Mouse (Mus musculus): ENCODE data around the gene Sat1. TPM values are rescaled to one million over a fixed set of nuclear protein-coding genes. Genes with fewer than 3 reads are reported as not detected.

Sat1 gene
- polyA plus RNA-seq (2012; rRNA removed): 60.7 and 77.5 TPM in 2 replicates
- polyA plus RNA-seq (2014; fragmentation: Nextera tagmentation; extraction: Ambion mirVana): 160 and 163 TPM in 2 replicates

DNA sequence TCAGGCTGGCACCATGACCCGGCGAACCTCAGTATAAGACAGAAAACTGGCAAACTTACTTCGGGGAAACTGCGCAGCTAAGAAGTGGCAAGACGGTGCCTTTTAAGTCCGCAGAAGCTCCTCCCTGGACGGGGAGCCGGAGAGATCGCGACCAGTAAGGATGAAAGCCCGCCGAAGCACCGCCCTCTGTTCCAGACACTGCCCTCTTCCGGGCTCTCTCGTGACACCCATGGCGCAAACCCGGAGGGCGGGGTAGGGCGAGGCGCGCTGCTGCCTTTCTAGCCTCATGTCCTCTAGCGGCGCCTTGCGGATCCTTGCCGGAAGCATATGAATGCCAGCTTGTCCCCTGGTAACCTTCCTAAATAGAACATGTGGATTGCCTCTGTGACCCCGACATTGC lies at the start of gene Sat1:
TSS of gene Sat1 (minus strand) at position 179 of the 400 bp plus-strand sequence.
- peak within 1 kb of the TSS; percentile 48 for H3K4me2 ChIP-seq (replicated peaks; ENCODE audit: low read depth, low read length, severe bottlenecking)
- no peaks in the 10 kb centered on the region for H3K27me3 ChIP-seq (ENCODE audit: control insufficient read depth, insufficient read depth, low read length)
- no peak within 1 kb of the TSS for H3K27ac ChIP-seq (replicated peaks; ENCODE audit: low read depth, low read length)
- ATAC-seq (ENCODE audit: low FRiP score, low read depth) (peak; percentile 94), DNase-seq (ENCODE audit: low spot score) (peak; percentile 93)
- WGBS: 18% methylated on average over 26 of the region's 26 CpGs
- TF ChIP-seq POLR2A (IDR thresholded peaks at IDR 0.05; ENCODE audit: borderline replicate concordance, extremely low read depth, insufficient read depth, insufficient read length): no peak
- no peaks in the 10 kb centered on the region for H3K36me3 ChIP-seq (ENCODE audit: control insufficient read depth, insufficient read depth, low read length)
- peak within 1 kb of the TSS; percentile 44 for H3K4me3 ChIP-seq (replicated peaks; ENCODE audit: low read length)
- peak within 1 kb of the TSS; percentile 54 for H3K9ac ChIP-seq (ENCODE audit: low read depth, low read length, severe bottlenecking)
- H3K9me3 ChIP-seq (ENCODE audit: control insufficient read depth, low read length): no peaks in the 10 kb centered on the region
- H3K4me1 ChIP-seq (ENCODE audit: control insufficient read depth, insufficient read depth, low read length): no peaks in the 10 kb centered on the region

DNA sequence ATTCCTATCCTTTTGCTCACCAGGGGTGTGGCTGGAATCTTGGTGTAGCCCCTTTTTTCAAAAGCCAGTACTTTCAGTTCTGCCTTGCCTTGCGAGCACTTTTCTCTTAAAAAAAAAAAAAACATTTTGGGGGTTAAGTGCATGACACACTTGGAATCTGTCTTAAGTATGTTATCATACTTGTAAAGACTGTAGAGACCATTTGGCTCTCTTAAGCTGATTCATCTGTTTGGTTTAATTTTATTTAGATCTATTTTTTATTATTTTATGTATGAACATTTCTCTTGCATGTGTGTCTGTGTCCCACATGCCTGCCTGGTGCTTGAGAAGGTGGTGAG lies 46.6 kb upstream of the Sat1 start:
- whole genome bisulfite sequencing: 45% methylated on average over 1 of the region's 1 CpGs
- H3K27me3 ChIP-seq (ENCODE audit: control insufficient read depth, insufficient read depth, low read length): no peaks in the 10 kb centered on the region
- peak overlapping the region; percentile 61; the same call in 1 of the 2 replicates for H3K9ac ChIP-seq (ENCODE audit: low read depth, low read length, severe bottlenecking)
- ATAC-seq (ENCODE audit: low FRiP score, low read depth) (no peak), DNase-seq (ENCODE audit: low spot score) (no peak)
- peak overlapping the region; percentile 47 for H3K4me2 ChIP-seq (replicated peaks; ENCODE audit: low read depth, low read length, severe bottlenecking)
- H3K4me1 ChIP-seq (ENCODE audit: control insufficient read depth, insufficient read depth, low read length): no peaks in the 10 kb centered on the region
- no peaks in the 10 kb centered on the region for H3K36me3 ChIP-seq (ENCODE audit: control insufficient read depth, insufficient read depth, low read length)
- no peaks in the 10 kb centered on the region for H3K9me3 ChIP-seq (ENCODE audit: control insufficient read depth, low read length)
- no peak for TF ChIP-seq POLR2A (IDR thresholded peaks at IDR 0.05; ENCODE audit: borderline replicate concordance, extremely low read depth, insufficient read depth, insufficient read length)
- peak overlapping the region; percentile 50 for H3K4me3 ChIP-seq (replicated peaks; ENCODE audit: low read length)
- H3K27ac ChIP-seq (replicated peaks; ENCODE audit: low read depth, low read length): peak overlapping the region; percentile 58; the same call in 1 of the 2 replicates

DNA sequence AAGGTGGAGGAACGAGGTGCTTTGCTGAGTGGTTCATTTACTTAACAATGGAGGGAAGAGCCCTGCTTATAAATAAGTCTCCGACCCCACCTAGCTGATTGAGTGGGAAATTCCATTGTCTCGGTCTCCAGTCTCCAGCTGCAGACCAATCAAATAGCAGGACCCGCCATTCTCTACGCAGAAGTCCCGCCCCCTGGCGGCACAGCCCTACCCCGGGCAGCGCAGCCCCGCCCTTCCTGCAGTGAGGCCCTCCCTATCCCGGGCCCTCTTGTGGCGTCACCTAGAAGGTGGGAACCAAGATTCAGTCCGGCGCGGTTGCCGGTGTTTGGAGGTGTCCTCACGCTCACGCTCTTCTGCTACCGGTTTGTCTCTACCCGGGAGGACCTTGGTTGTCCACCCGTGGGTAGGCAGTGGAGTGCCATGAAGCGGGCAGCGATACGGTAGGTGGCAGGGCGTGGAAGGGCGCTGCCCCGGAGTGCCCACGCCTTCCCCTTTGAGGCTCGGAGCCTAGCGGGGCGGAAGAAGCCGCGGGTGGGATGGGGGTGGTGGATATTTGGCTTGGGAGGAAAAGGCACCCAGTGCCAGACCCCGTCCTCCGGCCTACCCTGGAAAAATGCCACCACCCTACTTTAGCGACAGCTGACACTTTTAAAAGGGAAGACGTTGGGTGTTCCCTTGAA lies 46.1 kb upstream of the Sat1 start, which contains the start of gene Acot9:
TSS of gene Acot9 (plus strand) at position 209 of the 680 bp plus-strand sequence.
- Histone ChIP-seq H3K9me3 (ENCODE audit: control insufficient read depth, low read length) (no peaks in the 10 kb centered on the region), H3K9ac (ENCODE audit: low read depth, low read length, severe bottlenecking) (peak within 1 kb of the TSS; percentile 61), H3K4me3 (replicated peaks; ENCODE audit: low read length) (peak within 1 kb of the TSS; percentile 50), H3K4me1 (ENCODE audit: control insufficient read depth, insufficient read depth, low read length) (no peaks in the 10 kb centered on the region), H3K27me3 (ENCODE audit: control insufficient read depth, insufficient read depth, low read length) (no peaks in the 10 kb centered on the region), H3K4me2 (replicated peaks; ENCODE audit: low read depth, low read length, severe bottlenecking) (peak within 1 kb of the TSS; percentile 47), H3K36me3 (ENCODE audit: control insufficient read depth, insufficient read depth, low read length) (no peaks in the 10 kb centered on the region), H3K27ac (replicated peaks; ENCODE audit: low read depth, low read length) (peak within 1 kb of the TSS; percentile 58)
- 25% methylated on average over 32 of the region's 37 CpGs for WGBS
- DNase-seq (ENCODE audit: low spot score): peak; percentile 89
- ATAC-seq (ENCODE audit: low FRiP score, low read depth): peak; percentile 99
- TF ChIP-seq POLR2A (IDR thresholded peaks at IDR 0.05; ENCODE audit: borderline replicate concordance, extremely low read depth, insufficient read depth, insufficient read length): peak; percentile 79; the same call in 1 of the 2 replicates

DNA sequence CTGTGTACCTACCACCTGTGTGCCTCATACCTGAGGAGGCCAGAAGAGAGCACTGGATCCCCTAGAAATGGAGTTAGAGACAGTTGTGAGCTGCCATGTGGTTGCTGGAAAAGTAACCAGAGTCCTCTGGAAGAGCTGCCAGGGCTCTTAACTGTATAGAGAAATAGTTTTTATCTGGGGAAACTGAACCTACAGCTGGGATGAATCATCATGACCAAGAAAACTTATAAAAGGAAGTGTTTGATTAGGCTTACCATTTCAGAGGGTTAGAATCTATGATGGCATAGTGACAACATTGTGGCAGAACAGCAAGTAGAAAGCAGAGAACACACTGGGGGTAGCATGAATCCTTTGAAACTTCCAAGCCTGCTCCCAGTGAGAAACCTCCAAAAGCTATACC lies 40.6 kb upstream of the Sat1 start:
- Histone ChIP-seq H3K4me3 (replicated peaks; ENCODE audit: low read length) (no peak overlapping the region), H3K9ac (ENCODE audit: low read depth, low read length, severe bottlenecking) (no peak overlapping the region), H3K4me2 (replicated peaks; ENCODE audit: low read depth, low read length, severe bottlenecking) (no peak overlapping the region), H3K36me3 (ENCODE audit: control insufficient read depth, insufficient read depth, low read length) (no peaks in the 10 kb centered on the region), H3K9me3 (ENCODE audit: control insufficient read depth, low read length) (no peaks in the 10 kb centered on the region), H3K4me1 (ENCODE audit: control insufficient read depth, insufficient read depth, low read length) (no peaks in the 10 kb centered on the region), H3K27ac (replicated peaks; ENCODE audit: low read depth, low read length) (no peak overlapping the region), H3K27me3 (ENCODE audit: control insufficient read depth, insufficient read depth, low read length) (no peaks in the 10 kb centered on the region)
- ATAC-seq (ENCODE audit: low FRiP score, low read depth): no peak
- TF ChIP-seq POLR2A (IDR thresholded peaks at IDR 0.05; ENCODE audit: borderline replicate concordance, extremely low read depth, insufficient read depth, insufficient read length): no peak
- DNase-seq (ENCODE audit: low spot score): no peak

DNA sequence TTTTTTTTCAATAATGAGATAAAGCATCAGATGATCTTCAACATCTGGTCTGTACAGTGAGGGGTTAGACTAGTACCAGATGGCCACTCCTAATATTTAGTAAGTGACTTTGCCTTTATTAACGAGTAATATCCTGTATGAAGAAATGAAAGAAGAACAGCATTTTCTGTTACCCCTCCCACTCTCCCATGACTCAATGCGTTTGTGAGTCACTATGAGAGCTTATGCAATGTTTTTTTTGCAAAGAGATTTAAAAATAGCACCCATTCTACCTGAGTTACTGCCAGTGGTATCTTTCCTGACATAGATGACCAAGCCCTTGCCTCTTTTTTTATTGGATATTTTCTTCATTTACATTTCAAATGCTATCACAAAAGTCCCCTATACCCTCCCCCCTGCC lies 2.0 kb upstream of the Sat1 start:
- WGBS: 69% methylated on average over 2 of the region's 2 CpGs
- no peak overlapping the region for H3K27ac ChIP-seq (replicated peaks; ENCODE audit: low read depth, low read length)
- H3K4me3 ChIP-seq (replicated peaks; ENCODE audit: low read length): no peak overlapping the region
- ATAC-seq (ENCODE audit: low FRiP score, low read depth) (no peak), DNase-seq (ENCODE audit: low spot score) (no peak)
- TF ChIP-seq POLR2A (IDR thresholded peaks at IDR 0.05; ENCODE audit: borderline replicate concordance, extremely low read depth, insufficient read depth, insufficient read length): no peak
- no peak overlapping the region for H3K9ac ChIP-seq (ENCODE audit: low read depth, low read length, severe bottlenecking)
- no peaks in the 10 kb centered on the region for H3K9me3 ChIP-seq (ENCODE audit: control insufficient read depth, low read length)
- H3K4me1 ChIP-seq (ENCODE audit: control insufficient read depth, insufficient read depth, low read length): no peaks in the 10 kb centered on the region
- H3K4me2 ChIP-seq (replicated peaks; ENCODE audit: low read depth, low read length, severe bottlenecking): no peak overlapping the region
- H3K27me3 ChIP-seq (ENCODE audit: control insufficient read depth, insufficient read depth, low read length): no peaks in the 10 kb centered on the region
- H3K36me3 ChIP-seq (ENCODE audit: control insufficient read depth, insufficient read depth, low read length): no peaks in the 10 kb centered on the region
